Mouse (Mus musculus) liver, postnatal 0 days (tissue): ENCODE data around the gene Vps26c.

ENCODE experiments used
- CTCF ChIP-seq: sonication (generic); IDR thresholded peaks from 2 replicates; pipeline ENCODE4 v1.5.1; 2016; ENCODE audit warnings: antibody characterized with exemption, low read depth
- EP300 ChIP-seq: IDR thresholded peaks from 2 replicates; pipeline ENCODE4 v1.6.1; 2016; ENCODE audit warnings: antibody characterized with exemption, low read depth, mild to moderate bottlenecking

GRCm38 (mm10) chr16:94570361-94571041 lies 43.9 kb upstream of the Vps26c start:
- TF ChIP-seq CTCF (no peak), EP300 (no peak)
